Mouse (Mus musculus) forebrain, postnatal 0 days (tissue): ENCODE measurements around the gene Zfp786. TPM values are rescaled to one million over a fixed set of nuclear protein-coding genes. Genes with fewer than 3 reads are reported as not detected.

Source experiments
- ATAC-seq: fragments of 200-750 bp; cut with Nextera tagmentation; 2 replicates; pipeline ENCODE4 v1.8.0; 2017; ENCODE audit warnings: mild to moderate bottlenecking, moderate library complexity
- DNase-seq: peaks from one replicate; pipeline ENCODE4 v3.0.0-alpha.2; 2015
- H3K27ac ChIP-seq: fragments of 300-500 bp; sonication (generic); 2 replicates; pipeline ENCODE4 v1.5.1; 2014; ENCODE audit warnings: low read depth, mild to moderate bottlenecking, antibody characterized with exemption, low read length, moderate library complexity, mixed read lengths
- H3K27me3 ChIP-seq: fragments of 300-500 bp; sonication (generic); 2 replicates; pipeline ENCODE4 v1.6.1; 2014; ENCODE audit warnings: mild to moderate bottlenecking, low read length, mixed read lengths; ENCODE audit not compliant: insufficient read depth
- H3K36me3 ChIP-seq: fragments of 300-500 bp; sonication (generic); 2 replicates; pipeline ENCODE4 v1.6.1; 2014; ENCODE audit warnings: mild to moderate bottlenecking, moderate library complexity; ENCODE audit not compliant: insufficient read depth
- H3K4me1 ChIP-seq: fragments of 300-500 bp; sonication (generic); 2 replicates; pipeline ENCODE4 v1.6.1; 2014; ENCODE audit warnings: antibody characterized with exemption; ENCODE audit not compliant: insufficient read depth
- H3K4me2 ChIP-seq: fragments of 300-500 bp; sonication (generic); 2 replicates; pipeline ENCODE4 v1.6.1; 2014; ENCODE audit warnings: low read depth, mild to moderate bottlenecking, moderate library complexity
- H3K4me3 ChIP-seq: fragments of 300-500 bp; sonication (generic); 2 replicates; pipeline ENCODE4 v1.5.1; 2014; ENCODE audit warnings: low read depth, low read length, mixed read lengths
- H3K9ac ChIP-seq: fragments of 300-500 bp; sonication (generic); 2 replicates; pipeline ENCODE4 v1.6.1; 2014; ENCODE audit warnings: mild to moderate bottlenecking
- H3K9me3 ChIP-seq: fragments of 300-500 bp; sonication (generic); 2 replicates; pipeline ENCODE4 v1.6.1; 2016; ENCODE audit warnings: low read length
- CTCF ChIP-seq: sonication (generic); IDR thresholded peaks from 2 replicates; pipeline ENCODE4 v1.5.1; 2016; ENCODE audit warnings: antibody characterized with exemption, control low read depth, low read depth
- WGBS: fragments of 180-500 bp; shearing (Covaris S2); extraction: QIAGEN DNeasy Blood & Tissue Kit; methylation state at CpG from one replicate; pipeline ENCODE4 v1.1.7; 2014; 5-methylcytosine and 5-hydroxymethylcytosine counted together
- polyA plus RNA-seq: library from polyadenylated mRNA; unstranded; fragments of >200 nt; fragmentation: Nextera tagmentation; extraction: Ambion mirVana; gene quantifications from 2 replicates; pipeline ENCODE4 v1.2.1, GENCODE M21; 2015
- total RNA-seq: library from RNA; depleted of rRNA; stranded (reverse); fragments of >200 nt; gene quantifications from 2 replicates; pipeline ENCODE4 v1.2.3, GENCODE M21; 2014

Gene Zfp786
- total and polyA plus RNA-seq, 2 experiments from 2014 or later: 5.5 to 22.2 TPM

- DNase-seq (no peak), ATAC-seq (no peak)
- 94% methylated on average over 6 of the region's 6 CpGs for WGBS
- Histone ChIP-seq H3K9me3 (no peaks in the 10 kb centered on the region), H3K4me2 (no peak overlapping the region), H3K27ac (no peak overlapping the region), H3K36me3 (peaks cover 69% of the 10 kb centered on the region), H3K4me1 (no peaks in the 10 kb centered on the region), H3K27me3 (no peaks in the 10 kb centered on the region), H3K4me3 (no peak overlapping the region), H3K9ac (no peak overlapping the region)
- TF ChIP-seq CTCF: no peak
Observed at GRCm38 (mm10) chr6:47821776-47822175, 8.9 kb downstream of the Zfp786 start.

GRCm38 (mm10) chr6:47821236-47821635, 9.4 kb downstream of the Zfp786 start:
- H3K9me3 ChIP-seq: no peaks in the 10 kb centered on the region
- no peaks in the 10 kb centered on the region for H3K27me3 ChIP-seq
- H3K4me1 ChIP-seq: no peaks in the 10 kb centered on the region
- H3K4me3 ChIP-seq: no peak overlapping the region
- WGBS: 92% methylated on average over 5 of the region's 5 CpGs
- DNase-seq (no peak), ATAC-seq (no peak)
- no peak overlapping the region for H3K4me2 ChIP-seq
- no peak overlapping the region for H3K27ac ChIP-seq
- TF ChIP-seq CTCF: no peak
- H3K9ac ChIP-seq: no peak overlapping the region
- H3K36me3 ChIP-seq: peaks cover 72% of the 10 kb centered on the region

GRCm38 (mm10) chr6:47819626-47820325, 10.9 kb downstream of the Zfp786 start:
- ATAC-seq (peak; percentile 27; the same call in 1 of the 2 replicates), DNase-seq (no peak)
- H3K4me3 ChIP-seq: no peak overlapping the region
- no peak overlapping the region for H3K4me2 ChIP-seq
- WGBS: 89% methylated on average over 23 of the region's 23 CpGs
- no peak for TF ChIP-seq CTCF
- no peaks in the 10 kb centered on the region for H3K27me3 ChIP-seq
- no peaks in the 10 kb centered on the region for H3K9me3 ChIP-seq
- H3K27ac ChIP-seq: no peak overlapping the region
- H3K36me3 ChIP-seq: peaks cover 69% of the 10 kb centered on the region
- no peak overlapping the region for H3K9ac ChIP-seq
- H3K4me1 ChIP-seq: no peaks in the 10 kb centered on the region

GRCm38 (mm10) chr6:47818721-47819120, 11.9 kb downstream of the Zfp786 start:
- no peak for ATAC-seq
- 97% methylated on average over 8 of the region's 8 CpGs for WGBS
- no peak for TF ChIP-seq CTCF

GRCm38 (mm10) chr6:47816151-47816550, 14.5 kb downstream of the Zfp786 start:
- TF ChIP-seq CTCF: no peak
- no peak for DNase-seq
- Histone ChIP-seq H3K4me1 (peaks cover 12% of the 10 kb centered on the region), H3K4me3 (no peak overlapping the region), H3K9ac (no peak overlapping the region), H3K36me3 (peaks cover 36% of the 10 kb centered on the region), H3K9me3 (no peaks in the 10 kb centered on the region), H3K4me2 (no peak overlapping the region), H3K27ac (no peak overlapping the region), H3K27me3 (no peaks in the 10 kb centered on the region)
- no peak for ATAC-seq
- 96% methylated on average over 1 of the region's 1 CpGs for WGBS

More at GRCm38 (mm10) chr6:47818721-47819120, 11.9 kb downstream of the Zfp786 start:
- Histone ChIP-seq H3K9me3 (no peaks in the 10 kb centered on the region), H3K27me3 (no peaks in the 10 kb centered on the region), H3K36me3 (peaks cover 58% of the 10 kb centered on the region), H3K4me3 (no peak overlapping the region), H3K4me2 (no peak overlapping the region), H3K9ac (no peak overlapping the region), H3K4me1 (no peaks in the 10 kb centered on the region), H3K27ac (no peak overlapping the region)
- no peak for DNase-seq

- Histone ChIP-seq H3K27ac (peak within 1 kb of the TSS; percentile 90), H3K9ac (peak within 1 kb of the TSS; percentile 72), H3K36me3 (peaks cover 13% of the 10 kb centered on the region; the same call in 1 of the 2 replicates), H3K4me2 (peak within 1 kb of the TSS; percentile 58), H3K4me3 (peak within 1 kb of the TSS; percentile 80), H3K9me3 (no peaks in the 10 kb centered on the region), H3K27me3 (no peaks in the 10 kb centered on the region), H3K4me1 (peaks cover 23% of the 10 kb centered on the region)
- TF ChIP-seq CTCF: no peak
- DNase-seq (peak; percentile 98), ATAC-seq (peak; percentile 99)
- WGBS: 1% methylated on average over 44 of the region's 44 CpGs
Observed at GRCm38 (mm10) chr6:47813257-47813878, 17.3 kb downstream of the Zfp786 start, which contains the start of gene Pdia4. Gene Pdia4 (minus strand): TSS chr6:47813430.
